Mouse (Mus musculus) midbrain, embryonic 11.5 days (tissue): ENCODE measurements around the gene Gm5728. TPM values are rescaled to one million over a fixed set of nuclear protein-coding genes. Genes with fewer than 3 reads are reported as not detected.
"Not testable (repeated sequence)": the region's sequence is repeated elsewhere in the genome, so short reads cannot be mapped to it uniquely, and the experiment has no call there.

Source experiments
- ATAC-seq: fragments of 200-750 bp; cut with Nextera tagmentation; 2 replicates; pipeline ENCODE4 v1.8.0; 2017; ENCODE audit warnings: moderate TSS enrichment, moderate library complexity; ENCODE audit not compliant: low FRiP score
- DNase-seq: peaks from one replicate; pipeline ENCODE4 v3.0.0; 2015; ENCODE audit warnings: low spot score; ENCODE audit errors: missing footprints
- H3K27ac ChIP-seq: fragments of 300-500 bp; sonication (generic); 2 replicates; pipeline ENCODE4 v1.5.1; 2014; ENCODE audit warnings: low read depth, low read length
- H3K27me3 ChIP-seq: fragments of 300-500 bp; sonication (generic); 2 replicates; pipeline ENCODE4 v1.6.1; 2014; ENCODE audit warnings: mild to moderate bottlenecking, low read length, moderate library complexity, mixed read lengths; ENCODE audit not compliant: control insufficient read depth, insufficient read depth
- H3K36me3 ChIP-seq: fragments of 300-500 bp; sonication (generic); 2 replicates; pipeline ENCODE4 v1.6.1; 2014; ENCODE audit warnings: mild to moderate bottlenecking, low read length, moderate library complexity, mixed read lengths; ENCODE audit not compliant: control insufficient read depth, insufficient read depth
- H3K4me1 ChIP-seq: fragments of 300-500 bp; sonication (generic); 2 replicates; pipeline ENCODE4 v1.6.1; 2014; ENCODE audit warnings: low read length; ENCODE audit not compliant: control insufficient read depth, insufficient read depth
- H3K4me2 ChIP-seq: fragments of 300-500 bp; sonication (generic); 2 replicates; pipeline ENCODE4 v1.6.1; 2014; ENCODE audit warnings: mild to moderate bottlenecking, moderate library complexity
- H3K4me3 ChIP-seq: fragments of 300-500 bp; sonication (generic); 2 replicates; pipeline ENCODE4 v1.5.1; 2014; ENCODE audit warnings: low read depth, low read length
- H3K9ac ChIP-seq: fragments of 300-500 bp; sonication (generic); 2 replicates; pipeline ENCODE4 v1.6.1; 2014; ENCODE audit warnings: low read length
- H3K9me3 ChIP-seq: fragments of 300-500 bp; sonication (generic); 2 replicates; pipeline ENCODE4 v1.6.1; 2016; ENCODE audit warnings: low read length; ENCODE audit not compliant: control insufficient read depth
- WGBS: fragments of 180-500 bp; shearing (Covaris S2); extraction: QIAGEN DNeasy Blood & Tissue Kit; methylation state at CpG from one replicate; pipeline ENCODE4 v1.1.7; 2014; 5-methylcytosine and 5-hydroxymethylcytosine counted together
- polyA plus RNA-seq: library from polyadenylated mRNA; unstranded; fragments of >200 nt; fragmentation: Nextera tagmentation; extraction: Ambion mirVana; gene quantifications from 2 replicates; pipeline ENCODE4 v1.2.1, GENCODE M21; 2014

The Gm5728 gene
- polyA plus RNA-seq: not detected in 2 replicates

- H3K27me3 ChIP-seq, H3K4me2 ChIP-seq, H3K36me3 ChIP-seq, H3K27ac ChIP-seq, H3K4me1 ChIP-seq, ATAC-seq, H3K4me3 ChIP-seq, H3K9ac ChIP-seq, H3K9me3 ChIP-seq, DNase-seq: not testable (repeated sequence)
- no CpG with 5 or more reads among the region's 1 CpGs for WGBS
Observed at GRCm38 (mm10) chr7:20375310-20375709, at the start of gene Gm5728. Gm5728 (minus strand) TSS chr7:20375410.

GRCm38 (mm10) chr7:20417642-20418041, 42.4 kb upstream of the Gm5728 start, which contains the start of gene Vmn1r100:
Vmn1r100 (plus strand) TSS chr7:20417942.
- not testable (repeated sequence) for H3K9ac ChIP-seq, H3K9me3 ChIP-seq, H3K4me1 ChIP-seq, H3K4me3 ChIP-seq, H3K27me3 ChIP-seq, H3K36me3 ChIP-seq, DNase-seq, ATAC-seq, H3K27ac ChIP-seq, H3K4me2 ChIP-seq
- no CpG with 5 or more reads among the region's 3 CpGs for WGBS

- not testable (repeated sequence) for ATAC-seq, H3K4me2 ChIP-seq, H3K9ac ChIP-seq, H3K36me3 ChIP-seq, H3K27ac ChIP-seq, H3K4me1 ChIP-seq, H3K9me3 ChIP-seq, H3K4me3 ChIP-seq, DNase-seq, H3K27me3 ChIP-seq
- no CpG with 5 or more reads among the region's 2 CpGs for WGBS
Observed at GRCm38 (mm10) chr7:20333965-20334364, 41.2 kb downstream of the Gm5728 start, which contains the start of gene Gm4133. Gm4133 (minus strand) TSS chr7:20334065.

Other genes starting within 250 kb of the Gm5728 start
- not detected in 2 replicates for gene Vmn1r93, start 236.3 kb downstream of the Gm5728 start, polyA plus RNA-seq
- gene Vmn1r94, start 207.0 kb downstream of the Gm5728 start, polyA plus RNA-seq: not detected in 2 replicates
- not detected in 2 replicates for gene Vmn1r95, start 181.7 kb downstream of the Gm5728 start, polyA plus RNA-seq
- not detected in 2 replicates for gene Gm6164, start 169.8 kb downstream of the Gm5728 start, polyA plus RNA-seq
- gene Gm4498, start 141.6 kb downstream of the Gm5728 start, polyA plus RNA-seq: not detected in 2 replicates
- gene Gm5890, start 112.6 kb downstream of the Gm5728 start, polyA plus RNA-seq: not detected in 2 replicates
- gene Gm4133, start 41.3 kb downstream of the Gm5728 start, polyA plus RNA-seq: not detected in 2 replicates
- not detected in 2 replicates for gene Vmn1r100, start 42.5 kb upstream of the Gm5728 start, polyA plus RNA-seq
- not detected in 2 replicates for gene Vmn1r101, start 67.2 kb upstream of the Gm5728 start, polyA plus RNA-seq
- gene Gm10670, start 99.5 kb upstream of the Gm5728 start, polyA plus RNA-seq: not detected in 2 replicates
- gene Vmn1r103, start 135.1 kb upstream of the Gm5728 start, polyA plus RNA-seq: not detected in 2 replicates
- gene Vmn1r104, start 158.4 kb upstream of the Gm5728 start, polyA plus RNA-seq: not detected in 2 replicates
- gene Gm5726, start 170.3 kb upstream of the Gm5728 start, polyA plus RNA-seq: not detected in 2 replicates
- gene Gm4141, start 200.8 kb upstream of the Gm5728 start, polyA plus RNA-seq: not detected in 2 replicates
- gene Gm4513, start 223.6 kb upstream of the Gm5728 start, polyA plus RNA-seq: not detected in 2 replicates